ENCODE assay signal across 23 mouse cellular contexts in genomic region chr12:99462846-99463245, GRCm38 (mm10).
"Had no signal": no experiment of that assay in that cellular context is flagged by ENCODE, and none has a peak within 500 bp of the region (broad histone marks: within the 10 kb centered on the region; RNA-seq: fewer than 3 reads in every experiment).

No protein-coding gene starts in this region.

- DNase-seq: gastrocnemius, postnatal 14 days; heart, adult 18-20 months; heart, postnatal 10 days; heart, postnatal 4 days; kidney, adult 18-20 months; kidney, adult 8-10 months; kidney, postnatal 10 days; kidney, postnatal 25 days; kidney, postnatal 4 days; liver had no signal

- H3K27me3 ChIP-seq: heart, embryonic 12.5 days; hindbrain, embryonic 12.5 days; intestine, embryonic 15.5 days; limb, embryonic 12.5 days had no signal

- H3K4me2 ChIP-seq: heart, embryonic 12.5 days; hindbrain, embryonic 12.5 days; hindbrain, embryonic 14.5 days; intestine, embryonic 15.5 days; limb, embryonic 12.5 days had no signal

- H3K27ac ChIP-seq: heart, embryonic 10.5 days; hindbrain, embryonic 10.5 days; hindbrain, embryonic 12.5 days; hindbrain, embryonic 14.5 days; intestine, embryonic 15.5 days; layer of hippocampus, adult 2 months; left cerebral cortex, adult 2 months; limb, embryonic 10.5 days; limb, embryonic 12.5 days had no signal

- H3K9me3 ChIP-seq: heart, embryonic 10.5 days; heart, embryonic 12.5 days; hindbrain, embryonic 10.5 days; hindbrain, embryonic 12.5 days; intestine, embryonic 15.5 days; limb, embryonic 10.5 days; limb, embryonic 12.5 days had no signal

- H3K36me3 ChIP-seq: heart, embryonic 10.5 days; heart, embryonic 12.5 days; hindbrain, embryonic 10.5 days; hindbrain, embryonic 12.5 days; intestine, embryonic 15.5 days; limb, embryonic 10.5 days; limb, embryonic 12.5 days had no signal

- H3K4me3 ChIP-seq: heart, embryonic 10.5 days; heart, embryonic 12.5 days; hindbrain, embryonic 10.5 days; hindbrain, embryonic 12.5 days; intestine, embryonic 15.5 days; layer of hippocampus, adult 2 months; left cerebral cortex, adult 2 months; limb, embryonic 10.5 days; limb, embryonic 12.5 days had no signal

- ATAC-seq: hindbrain, embryonic 16.5 days; inflammation-experienced regulatory T-cells, adult 6 months; intestine, embryonic 15.5 days; intestine, postnatal 0 days had no signal

- H3K9ac ChIP-seq: heart, embryonic 12.5 days; hindbrain, embryonic 12.5 days; hindbrain, embryonic 14.5 days; intestine, embryonic 15.5 days; limb, embryonic 12.5 days had no signal
